Mouse (Mus musculus): ENCODE data around the gene Eif5a.
"Not testable (repeated sequence)": the region's sequence is repeated elsewhere in the genome, so short reads cannot be mapped to it uniquely, and the experiment has no call there.

The Eif5a gene

DNA sequence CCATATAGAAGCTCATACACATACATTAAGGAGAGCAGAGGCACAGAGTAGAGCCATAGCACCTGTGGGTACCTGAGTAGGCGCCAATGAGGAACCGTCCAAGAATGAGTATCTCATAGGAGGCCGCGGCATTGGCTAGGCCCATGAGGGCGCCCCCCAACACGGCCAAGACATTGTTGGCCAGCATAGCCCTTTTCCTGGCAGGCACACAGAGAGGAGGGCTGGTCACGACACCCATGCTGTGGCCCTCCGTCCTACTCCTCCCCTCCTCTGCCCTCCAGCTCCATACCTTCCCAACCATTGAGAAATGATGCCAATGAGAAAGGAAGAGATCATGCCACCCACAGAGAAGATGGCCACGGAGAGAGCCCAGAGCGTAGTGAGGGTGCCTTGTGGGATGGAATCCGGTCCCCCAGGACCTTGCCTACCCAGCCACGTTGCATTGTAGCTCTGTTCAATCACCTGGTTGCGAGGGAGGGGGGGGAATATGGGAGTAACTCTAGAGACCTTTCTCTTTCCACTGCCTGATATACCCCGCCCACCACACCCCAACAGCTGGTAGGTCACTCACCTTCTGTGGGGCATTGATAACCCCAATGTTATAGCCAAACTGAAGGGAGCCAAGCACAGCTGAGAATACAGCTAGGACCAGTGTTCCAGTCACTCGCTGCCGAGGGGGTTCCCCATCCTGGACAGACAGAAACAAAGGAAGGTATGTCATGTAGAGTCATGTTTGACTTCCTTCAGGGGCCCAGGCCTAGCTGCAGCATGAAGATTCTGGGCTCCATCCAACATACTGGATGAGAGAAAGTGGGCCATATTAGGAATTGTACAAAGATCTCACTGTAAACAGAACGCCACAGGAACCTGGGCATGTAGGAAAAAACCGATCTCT lies 24.5 kb upstream of the Eif5a start:
- DNase-seq = no peak

DNA sequence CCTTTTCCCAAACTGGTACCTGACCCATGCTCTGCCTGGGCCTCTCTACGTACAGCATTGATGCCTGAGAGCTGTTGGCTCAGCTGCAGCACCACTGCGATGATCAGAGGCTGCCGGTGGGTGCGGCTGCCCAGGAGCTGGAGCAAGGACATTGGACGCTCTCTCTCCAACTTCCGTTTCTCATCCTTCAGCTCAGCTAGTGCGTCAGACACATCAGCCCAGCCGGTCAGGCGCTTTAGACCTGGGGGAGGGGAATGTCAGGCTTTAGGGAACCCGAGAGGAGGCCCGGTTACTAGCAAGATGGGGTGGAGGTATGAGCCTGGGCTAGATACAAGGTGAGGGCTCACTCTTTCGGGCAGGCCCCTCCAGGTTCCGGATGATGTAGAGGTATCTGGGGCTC lies 23.5 kb upstream of the Eif5a start:
- no peak for DNase-seq

- DNase-seq = no peak
Measured at GRCm38 (mm10) chr11:69940962-69941361, 19.2 kb upstream of the Eif5a start.

- DNase-seq = no peak
Measured at GRCm38 (mm10) chr11:69939731-69940130, 18.0 kb upstream of the Eif5a start.

- DNase-seq = no peak
Measured at GRCm38 (mm10) chr11:69939181-69939580, 17.4 kb upstream of the Eif5a start.

DNA sequence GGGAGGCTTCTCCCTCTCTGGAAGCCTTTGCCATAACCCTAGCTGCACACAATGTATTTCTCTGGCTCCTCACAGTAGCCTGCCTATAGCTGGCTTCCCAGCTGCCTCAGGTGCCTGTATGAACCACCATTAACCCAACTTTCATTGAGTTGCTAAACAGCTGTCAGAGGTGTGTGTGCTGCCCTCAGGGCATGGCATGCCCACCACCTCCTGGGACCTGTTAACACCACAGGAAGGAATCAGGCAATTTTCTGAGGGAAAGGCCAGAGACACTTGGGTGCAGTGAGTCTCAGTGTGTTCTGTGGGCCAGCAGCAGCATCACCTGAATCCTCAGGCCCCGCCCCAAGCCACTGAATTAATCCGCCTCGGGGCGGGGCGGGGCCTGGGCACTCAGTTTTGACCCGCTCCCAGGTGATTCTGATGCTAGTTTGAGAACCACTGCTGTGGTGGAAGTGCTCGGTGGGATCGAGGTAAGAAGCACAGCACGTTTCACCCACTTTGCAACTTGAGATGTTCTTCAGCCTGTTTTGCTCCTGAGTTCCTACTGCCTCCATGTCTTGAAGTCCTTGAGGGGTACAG lies 16.7 kb upstream of the Eif5a start:
- DNase-seq = no peak

DNA sequence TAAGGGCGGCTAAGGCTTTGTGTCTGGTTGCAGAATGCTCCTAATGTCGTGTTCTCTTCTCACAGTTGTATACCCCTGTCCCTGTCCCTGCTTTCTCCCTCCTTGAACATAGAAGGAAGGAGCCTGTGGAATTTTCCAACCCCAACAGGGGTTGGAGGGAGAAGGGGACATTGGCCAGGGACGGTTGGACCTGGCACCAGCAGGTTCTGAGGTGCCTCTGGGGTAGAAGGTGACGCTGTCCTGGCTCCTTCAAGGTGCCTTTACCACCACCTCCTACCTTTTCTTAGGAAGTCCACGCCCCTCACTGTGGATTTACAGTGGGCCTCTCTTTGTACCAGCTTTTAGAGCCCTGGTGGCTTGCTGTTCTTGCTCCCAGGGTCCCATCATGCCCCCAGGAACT lies 16.1 kb upstream of the Eif5a start:
- no peak for DNase-seq

DNA sequence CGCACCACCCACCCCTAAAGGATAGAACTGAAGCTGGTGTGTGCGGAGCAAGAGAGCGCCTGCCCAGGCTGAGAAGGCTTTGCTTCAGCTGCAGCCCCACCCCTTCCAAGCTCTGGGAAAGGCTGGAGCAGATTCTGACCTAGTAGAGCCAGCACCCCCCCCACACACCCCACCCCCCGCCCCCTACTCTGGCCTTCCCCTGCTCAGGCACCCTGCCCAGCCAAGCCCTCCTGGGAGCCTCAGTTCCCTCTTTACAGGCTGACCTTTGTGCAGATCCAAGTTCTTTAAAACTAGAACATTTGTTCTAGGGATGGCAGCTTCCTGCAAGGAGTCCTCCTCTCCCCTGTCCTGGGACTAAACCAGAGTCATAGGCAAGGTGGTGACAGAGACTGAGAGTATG lies 15.6 kb upstream of the Eif5a start:
- DNase-seq = no peak

- no peak for DNase-seq
Measured at GRCm38 (mm10) chr11:69936714-69937347, 15.1 kb upstream of the Eif5a start.

DNA sequence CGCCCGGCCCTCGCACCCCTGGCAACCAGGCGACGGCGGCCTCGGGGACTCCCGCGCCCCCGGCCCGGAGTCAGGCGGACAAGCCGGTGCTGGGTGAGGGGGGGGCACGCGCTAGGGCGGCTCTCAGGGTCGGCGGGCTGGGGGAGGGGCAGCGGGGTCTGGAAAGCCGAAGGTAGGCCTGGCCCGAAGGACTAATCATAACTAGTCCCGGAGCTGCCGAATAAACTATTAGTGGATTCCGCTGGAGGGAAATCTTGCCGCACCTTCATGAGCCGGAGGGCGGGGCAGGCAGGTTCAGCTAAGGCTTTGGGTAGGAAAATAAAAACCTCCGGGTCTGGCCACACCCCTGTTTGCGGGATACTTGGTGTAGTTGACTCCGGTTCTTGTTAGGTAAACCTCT lies 14.4 kb upstream of the Eif5a start:
- no peak for DNase-seq

DNA sequence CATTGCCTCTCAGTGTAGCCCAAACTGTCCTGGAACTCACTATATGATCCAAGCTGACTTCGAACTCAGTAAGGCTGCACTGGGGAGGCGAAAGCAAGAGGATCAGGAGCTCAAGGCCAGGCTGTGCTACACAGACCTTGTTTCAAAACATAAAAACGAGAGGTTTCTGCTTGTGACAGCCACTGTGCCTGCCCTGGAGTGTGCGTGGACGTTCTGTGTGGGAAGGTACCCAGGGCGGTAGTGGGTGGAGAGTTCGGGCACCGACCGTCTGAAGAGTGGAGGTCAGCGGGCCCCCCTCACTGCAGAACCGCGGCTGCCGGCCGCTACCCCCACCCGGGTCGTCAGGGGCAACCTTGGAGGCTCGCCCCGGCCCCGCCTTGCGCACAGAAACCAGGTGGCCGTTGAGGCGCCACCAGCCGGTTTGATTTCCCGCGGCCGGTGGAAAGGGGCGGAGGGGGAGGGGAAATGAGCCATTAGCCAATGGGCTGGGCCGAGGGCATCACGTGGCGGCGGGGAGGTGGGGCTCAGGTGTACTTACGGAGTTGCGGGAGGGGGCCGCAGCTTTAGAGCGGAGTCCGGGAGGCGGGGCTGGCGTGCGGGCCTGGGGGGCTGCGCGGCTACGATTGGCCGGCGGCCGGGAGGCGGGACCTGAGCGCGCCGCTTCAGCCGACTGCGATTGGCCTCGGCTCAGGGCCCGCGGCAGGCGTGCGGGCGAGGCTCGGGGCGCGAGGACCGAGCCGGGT lies 13.6 kb upstream of the Eif5a start, which contains the start of gene Ybx2:
Gene Ybx2, plus strand, starts transcription at position 660 of the 743 bp plus-strand sequence.
- DNase-seq = peak; percentile 85 to 89

- DNase-seq = no peak
Measured at GRCm38 (mm10) chr11:69934681-69935080, 12.9 kb upstream of the Eif5a start.

GRCm38 (mm10) chr11:69934169-69934568 lies 12.4 kb upstream of the Eif5a start:
- peak; percentile 76 to 81 for DNase-seq

GRCm38 (mm10) chr11:69933066-69933465 lies 11.3 kb upstream of the Eif5a start:
- DNase-seq = no peak

DNA sequence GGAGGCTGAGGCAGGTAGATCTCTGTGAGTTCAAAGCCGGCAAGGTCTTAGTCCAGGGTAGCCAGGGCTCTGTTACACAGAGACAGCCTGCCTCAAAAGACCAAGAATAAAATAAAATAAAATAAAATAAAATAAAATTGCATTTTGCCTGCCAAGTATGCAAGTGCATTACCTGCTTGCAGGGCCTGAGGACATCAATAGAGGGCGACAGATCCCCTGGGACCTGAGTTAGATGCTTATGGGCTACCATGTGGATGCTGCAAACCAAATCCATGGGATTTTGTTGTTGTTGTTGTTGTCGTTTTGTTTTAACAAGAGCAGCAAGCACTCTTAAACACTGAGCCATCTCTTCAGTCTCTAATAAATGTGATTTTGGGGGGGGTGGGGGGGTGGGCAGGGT lies 10.5 kb upstream of the Eif5a start:
- no peak for DNase-seq

DNA sequence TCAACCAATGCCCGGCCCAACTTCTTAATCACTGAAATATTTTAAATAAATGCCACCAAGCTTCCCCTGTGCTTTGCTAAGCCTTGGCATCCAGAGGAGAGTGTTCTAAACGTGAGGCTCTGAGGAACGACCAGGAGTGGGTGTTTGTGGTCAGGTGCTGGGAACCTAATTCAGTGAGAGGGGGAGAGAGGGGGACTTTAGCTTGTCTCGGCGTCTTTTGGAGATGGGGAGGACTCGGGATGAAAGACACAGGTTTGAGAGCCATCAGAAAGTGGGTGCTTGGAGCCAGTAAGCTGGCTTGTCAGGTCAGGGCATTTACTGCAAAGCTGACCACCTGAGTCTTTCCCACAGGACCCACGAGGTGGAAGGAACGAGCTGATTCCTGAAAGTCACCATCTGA lies 10.0 kb upstream of the Eif5a start:
- DNase-seq = no peak

GRCm38 (mm10) chr11:69930967-69931537 lies 9.3 kb upstream of the Eif5a start:
- DNase-seq = no peak

DNA sequence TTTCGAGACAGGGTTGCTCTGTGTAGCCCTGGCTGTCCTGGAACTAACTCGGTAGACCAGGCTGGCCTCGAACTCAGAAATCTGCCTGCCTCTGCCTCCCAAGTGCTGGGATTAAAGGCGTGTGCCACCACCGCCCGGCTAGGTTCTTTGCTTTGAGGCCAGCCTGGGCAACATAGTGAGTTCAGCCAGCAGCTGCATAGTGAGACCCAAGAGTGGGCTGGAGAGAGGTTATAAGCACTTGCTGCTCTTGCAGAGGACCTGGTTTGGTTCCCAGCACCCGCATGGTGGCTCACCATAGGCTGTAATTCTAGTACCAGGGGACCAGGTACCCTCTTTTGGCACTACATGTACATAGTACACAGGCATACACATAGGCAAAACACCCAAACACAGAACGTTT lies 8.4 kb upstream of the Eif5a start:
- DNase-seq = not testable (repeated sequence)

GRCm38 (mm10) chr11:69929712-69930111 lies 8.0 kb upstream of the Eif5a start:
- no peak for DNase-seq

- no peak for DNase-seq
Measured at GRCm38 (mm10) chr11:69927501-69927900, 5.7 kb upstream of the Eif5a start.

GRCm38 (mm10) chr11:69922796-69923195 lies 1.0 kb upstream of the Eif5a start:
- no peak for DNase-seq

GRCm38 (mm10) chr11:69922012-69922756 lies 426 bp upstream of the Eif5a start:
- DNase-seq = no peak

All from thymus, adult 18-20 months (tissue).